In genomic region chr3:158607065-158607464, GRCm38 (mm10) we compare ENCODE assay signal across 19 mouse cellular contexts. TPM values are rescaled to one million over a fixed set of nuclear protein-coding genes. Genes with fewer than 3 reads are reported as not detected.
DNase-seq lines count a peak whose midpoint lies in the region; TF ChIP-seq lines count a peak whose summit lies in the region.
"Had no signal": no experiment of that assay in that cellular context is flagged by ENCODE, and none has a peak within 500 bp of the region (broad histone marks: within the 10 kb centered on the region; RNA-seq: fewer than 3 reads in every experiment).

No protein-coding gene starts in this region.

- H3K27ac ChIP-seq in embryonic fibroblast, embryonic 13.5 days (ENCODE audit: insufficient read depth, low read length), result peak overlapping the region; percentile 45; the same call in 1 of the 2 replicates
- H3K27ac ChIP-seq: embryonic facial prominence, embryonic 10.5 days; embryonic facial prominence, embryonic 12.5 days; forebrain, embryonic 10.5 days; forebrain, embryonic 12.5 days had no signal

- no peaks in the 10 kb centered on the region for H3K4me1 ChIP-seq in embryonic fibroblast, embryonic 13.5 days (ENCODE audit: control insufficient read depth, insufficient read depth, low read length)
- H3K4me1 ChIP-seq: embryonic facial prominence, embryonic 10.5 days; embryonic facial prominence, embryonic 12.5 days; forebrain, embryonic 10.5 days; forebrain, embryonic 12.5 days had no signal

- no peak for TF ChIP-seq CTCF in embryonic fibroblast, embryonic 13.5 days (IDR thresholded peaks at IDR 0.05; ENCODE audit: borderline replicate concordance, insufficient read depth, low read length)

- no peak overlapping the region for H3K4me3 ChIP-seq in embryonic fibroblast, embryonic 13.5 days (ENCODE audit: insufficient read depth, low read length)
- H3K4me3 ChIP-seq: embryonic facial prominence, embryonic 10.5 days; embryonic facial prominence, embryonic 12.5 days; erythroblast, embryonic 14.5 days; forebrain, embryonic 10.5 days; forebrain, embryonic 12.5 days had no signal

- DNase-seq in 3T3-L1 (ENCODE audit: low read depth, low spot score), result peak; percentile 4
- DNase-seq in Muller cell, postnatal 12 days (ENCODE audit: inconsistent ontology term), result peak; percentile 73
- no peak for DNase-seq in lung, postnatal 36 days
- no peak for DNase-seq in cerebellum, postnatal 10 days
- DNase-seq: adrenal gland, adult 8-10 months; adrenal gland, postnatal 14 days; adrenal gland, postnatal 36 days; B cell, adult 2 months; cerebellum, adult 11-12 months; cerebellum, adult 2 months; cerebellum, adult 9-10 months; cerebellum, postnatal 14 days had no signal

- TF ChIP-seq POLR2A in embryonic fibroblast, embryonic 13.5 days (IDR thresholded peaks at IDR 0.05; ENCODE audit: low read depth, low read length), result no peak

RNA-seq across cellular contexts. Expression of gene Lrrc7, which starts 45.0 kb away (rescaled TPM):
- 2.3 and 2.9 TPM in 2 replicates for polyA plus RNA-seq in embryonic fibroblast, embryonic 13.5 days (2011; ENCODE audit: insufficient read length, low read depth, missing spikeins)
- polyA plus RNA-seq: erythroblast, embryonic 14.5 days; G1E had no signal

Comparison
In these comparisons a context has a peak if more than half of its experiments do, and no peak if none do; other contexts are left out.
1. DNase-seq: peak in 3T3-L1 (single experiment) and Muller cell, postnatal 12 days (single experiment); none in lung, postnatal 36 days (single experiment) and cerebellum, postnatal 10 days (0 of 2).